Comparison of ENCODE assay signal across 8 mouse cellular contexts in genomic region chr17:27018555-27019196, GRCm38 (mm10). TPM values are rescaled to one million over a fixed set of nuclear protein-coding genes. Genes with fewer than 3 reads are reported as not detected.
DNase-seq lines count a peak whose midpoint lies in the region; ATAC-seq lines count a peak whose summit lies in the region.

No protein-coding gene starts in this region.

- no peak for DNase-seq in kidney, postnatal 25 days
- no peak for DNase-seq in hindbrain, embryonic 11.5 days (ENCODE audit: low spot score)
- DNase-seq in liver, embryonic 11.5 days (ENCODE audit: low spot score): no peak
- DNase-seq in thymus, adult 18-20 months: no peak

- peak overlapping the region; percentile 67 for H3K9ac ChIP-seq in kidney, embryonic 16.5 days (replicated peaks; ENCODE audit: low read length)
- 0 out of 2 replicates have a peak overlapping the region, but pooled peaks have one; percentile 50 for H3K9ac ChIP-seq in hindbrain, embryonic 11.5 days (ENCODE audit: low read depth, low read length)
- peak overlapping the region; percentile 26 for H3K9ac ChIP-seq in liver, embryonic 11.5 days (ENCODE audit: low read depth, low read length)
- H3K9ac ChIP-seq in stomach, embryonic 16.5 days (ENCODE audit: low read length): peak overlapping the region; percentile 79

- 36% methylated on average over 11 of the region's 12 CpGs for WGBS in kidney, embryonic 16.5 days
- 44% methylated on average over 12 of the region's 12 CpGs for WGBS in hindbrain, embryonic 11.5 days
- 47% methylated on average over 12 of the region's 12 CpGs for WGBS in liver, embryonic 11.5 days
- WGBS in stomach, embryonic 16.5 days: 33% methylated on average over 12 of the region's 12 CpGs

- H3K4me1 ChIP-seq in kidney, embryonic 16.5 days (ENCODE audit: insufficient read depth, low read length): peaks cover 6% of the 10 kb centered on the region; the same call in 1 of the 2 replicates
- 0 out of 2 replicates have a peak, but pooled peaks cover 2% of the 10 kb centered on the region for H3K4me1 ChIP-seq in brown adipose tissue, adult 24 weeks (ENCODE audit: control insufficient read depth, insufficient read depth, insufficient read length, low read length)
- peaks cover 3% of the 10 kb centered on the region; the same call in 1 of the 2 replicates for H3K4me1 ChIP-seq in hindbrain, embryonic 11.5 days (replicated peaks; ENCODE audit: control insufficient read depth, insufficient read depth, low read length)
- peaks cover 11% of the 10 kb centered on the region for H3K4me1 ChIP-seq in liver, embryonic 11.5 days (replicated peaks; ENCODE audit: control insufficient read depth, insufficient read depth, low read length)
- H3K4me1 ChIP-seq in stomach, embryonic 16.5 days (ENCODE audit: control insufficient read depth, insufficient read depth, low read length): 0 out of 2 replicates have a peak, but pooled peaks cover 3% of the 10 kb centered on the region

- no peaks in the 10 kb centered on the region for H3K9me3 ChIP-seq in kidney, embryonic 16.5 days (ENCODE audit: low read length)
- H3K9me3 ChIP-seq in hindbrain, embryonic 11.5 days (ENCODE audit: control insufficient read depth, low read length): no peaks in the 10 kb centered on the region
- H3K9me3 ChIP-seq in liver, embryonic 11.5 days (ENCODE audit: control insufficient read depth, low read length): no peaks in the 10 kb centered on the region
- H3K9me3 ChIP-seq in stomach, embryonic 16.5 days (replicated peaks; ENCODE audit: control insufficient read depth, low read length): no peaks in the 10 kb centered on the region

- H3K4me3 ChIP-seq in kidney, embryonic 16.5 days (ENCODE audit: low read length): peak overlapping the region; percentile 55
- H3K4me3 ChIP-seq in brown adipose tissue, adult 24 weeks (ENCODE audit: insufficient read depth, low read depth, low read length): peak overlapping the region; percentile 80
- H3K4me3 ChIP-seq in hindbrain, embryonic 11.5 days (ENCODE audit: low read depth, low read length): peak overlapping the region; percentile 36
- peak overlapping the region; percentile 53 for H3K4me3 ChIP-seq in liver, embryonic 11.5 days (ENCODE audit: low read depth, low read length)
- H3K4me3 ChIP-seq in stomach, embryonic 16.5 days (replicated peaks; ENCODE audit: low read length): peak overlapping the region; percentile 59

- H3K4me2 ChIP-seq in kidney, embryonic 16.5 days (replicated peaks; ENCODE audit: low read depth, low read length): peak overlapping the region; percentile 63
- H3K4me2 ChIP-seq in hindbrain, embryonic 11.5 days (replicated peaks; ENCODE audit: low read depth, low read length): peak overlapping the region; percentile 61
- H3K4me2 ChIP-seq in liver, embryonic 11.5 days: peak overlapping the region; percentile 72
- peak overlapping the region; percentile 84 for H3K4me2 ChIP-seq in stomach, embryonic 16.5 days (ENCODE audit: low read depth, low read length)

- peaks cover 35% of the 10 kb centered on the region for H3K36me3 ChIP-seq in kidney, embryonic 16.5 days (ENCODE audit: insufficient read depth, low read length)
- H3K36me3 ChIP-seq in hindbrain, embryonic 11.5 days (ENCODE audit: control insufficient read depth, insufficient read depth, low read length): 0 out of 2 replicates have a peak, but pooled peaks cover 5% of the 10 kb centered on the region
- H3K36me3 ChIP-seq in liver, embryonic 11.5 days (ENCODE audit: control insufficient read depth, insufficient read depth, low read length): peaks cover 19% of the 10 kb centered on the region; the same call in 1 of the 2 replicates
- peaks cover 8% of the 10 kb centered on the region for H3K36me3 ChIP-seq in stomach, embryonic 16.5 days (ENCODE audit: control insufficient read depth, insufficient read depth, low read length)

- H3K27me3 ChIP-seq in kidney, embryonic 16.5 days (ENCODE audit: insufficient read depth, low read length): no peaks in the 10 kb centered on the region
- H3K27me3 ChIP-seq in hindbrain, embryonic 11.5 days (ENCODE audit: control insufficient read depth, insufficient read depth, low read length): no peaks in the 10 kb centered on the region
- no peaks in the 10 kb centered on the region for H3K27me3 ChIP-seq in liver, embryonic 11.5 days (replicated peaks; ENCODE audit: control insufficient read depth, insufficient read depth, low read length)
- H3K27me3 ChIP-seq in stomach, embryonic 16.5 days (ENCODE audit: control insufficient read depth, insufficient read depth, low read length): no peaks in the 10 kb centered on the region

- H3K27ac ChIP-seq in kidney, embryonic 16.5 days (ENCODE audit: low read length): peak overlapping the region; percentile 29; the same call in 1 of the 2 replicates
- H3K27ac ChIP-seq in brown adipose tissue, adult 24 weeks (replicated peaks; ENCODE audit: low read depth, low read length): peak overlapping the region; percentile 87; the same call in 1 of the 2 replicates
- H3K27ac ChIP-seq in hindbrain, embryonic 11.5 days (ENCODE audit: low read depth, low read length): no peak overlapping the region
- peak overlapping the region; percentile 39 for H3K27ac ChIP-seq in liver, embryonic 11.5 days (ENCODE audit: low read depth, low read length)
- H3K27ac ChIP-seq in stomach, embryonic 16.5 days (ENCODE audit: low read length): no peak overlapping the region; the same call in 1 of the 2 replicates

- ATAC-seq in kidney, embryonic 16.5 days (ENCODE audit: low FRiP score, low TSS enrichment): no peak
- no peak for ATAC-seq in hindbrain, embryonic 11.5 days (ENCODE audit: low FRiP score)
- no peak for ATAC-seq in liver, embryonic 11.5 days (replicated peaks; ENCODE audit: low FRiP score)
- ATAC-seq in stomach, embryonic 16.5 days (ENCODE audit: insufficient read depth, low FRiP score): no peak
- no peak for ATAC-seq in megakaryocyte-erythroid progenitor cell, adult 5-6 weeks (replicated peaks; ENCODE audit: low FRiP score, low TSS enrichment, poor library complexity, severe bottlenecking)

RNA-seq across cellular contexts. Expression of gene Bak1, which starts 10.1 kb away (rescaled TPM):
- 7.4 and 9.5 TPM in 2 replicates for polyA plus RNA-seq in kidney, embryonic 16.5 days (2015; fragmentation: Nextera tagmentation; extraction: Ambion mirVana)
- 29.3 and 35.0 TPM in 2 replicates for polyA plus RNA-seq in brown adipose tissue, adult 24 weeks (2012; ENCODE audit: insufficient read depth, insufficient read length, missing spikeins)
- 7.4 and 9.5 TPM in 2 replicates for polyA plus RNA-seq in hindbrain, embryonic 11.5 days (2014; fragmentation: Nextera tagmentation; extraction: Ambion mirVana)
- 10.8 and 11.3 TPM in 2 replicates for polyA plus RNA-seq in liver, embryonic 11.5 days (2014; fragmentation: Nextera tagmentation; extraction: Ambion mirVana)
- 6.7 and 7.0 TPM in 2 replicates for polyA plus RNA-seq in stomach, embryonic 16.5 days (2015; fragmentation: Nextera tagmentation; extraction: Ambion mirVana)
- 91.5 and 117 TPM in 2 replicates for total RNA-seq in megakaryocyte-erythroid progenitor cell, adult 5-6 weeks (2014; fragmentation: Nextera tagmentation)
- total RNA-seq in megakaryocyte-erythroid progenitor cell, adult 5-6 weeks (2017): 37.5 and 38.6 TPM in 2 replicates

RNA-seq across cellular contexts. Expression of gene Itpr3, which starts 38.4 kb away (rescaled TPM):
- 9.3 and 9.6 TPM in 2 replicates for polyA plus RNA-seq in kidney, embryonic 16.5 days (2015; fragmentation: Nextera tagmentation; extraction: Ambion mirVana)
- polyA plus RNA-seq in brown adipose tissue, adult 24 weeks (2012; ENCODE audit: insufficient read depth, insufficient read length, missing spikeins): 1.2 and 1.3 TPM in 2 replicates
- 1.2 and 1.3 TPM in 2 replicates for polyA plus RNA-seq in hindbrain, embryonic 11.5 days (2014; fragmentation: Nextera tagmentation; extraction: Ambion mirVana)
- 1.8 and 2.0 TPM in 2 replicates for polyA plus RNA-seq in liver, embryonic 11.5 days (2014; fragmentation: Nextera tagmentation; extraction: Ambion mirVana)
- 15.0 and 16.7 TPM in 2 replicates for polyA plus RNA-seq in stomach, embryonic 16.5 days (2015; fragmentation: Nextera tagmentation; extraction: Ambion mirVana)
- total RNA-seq in megakaryocyte-erythroid progenitor cell, adult 5-6 weeks (2014; fragmentation: Nextera tagmentation): 3.0 and 4.2 TPM in 2 replicates
- total RNA-seq in megakaryocyte-erythroid progenitor cell, adult 5-6 weeks (2017): 3.0 and 3.4 TPM in 2 replicates

RNA-seq across cellular contexts. Expression of gene Zbtb9, which starts 45.7 kb away (rescaled TPM):
- polyA plus RNA-seq in kidney, embryonic 16.5 days (2015; fragmentation: Nextera tagmentation; extraction: Ambion mirVana): 19.9 and 20.1 TPM in 2 replicates
- polyA plus RNA-seq in brown adipose tissue, adult 24 weeks (2012; ENCODE audit: insufficient read depth, insufficient read length, missing spikeins): 2.4 and 3.0 TPM in 2 replicates
- 10.5 and 13.2 TPM in 2 replicates for polyA plus RNA-seq in hindbrain, embryonic 11.5 days (2014; fragmentation: Nextera tagmentation; extraction: Ambion mirVana)
- polyA plus RNA-seq in liver, embryonic 11.5 days (2014; fragmentation: Nextera tagmentation; extraction: Ambion mirVana): 9.7 and 9.9 TPM in 2 replicates
- polyA plus RNA-seq in stomach, embryonic 16.5 days (2015; fragmentation: Nextera tagmentation; extraction: Ambion mirVana): 14.1 and 14.8 TPM in 2 replicates
- total RNA-seq in megakaryocyte-erythroid progenitor cell, adult 5-6 weeks (2014; fragmentation: Nextera tagmentation): 5.5 and 14.6 TPM in 2 replicates
- 18.3 and 22.0 TPM in 2 replicates for total RNA-seq in megakaryocyte-erythroid progenitor cell, adult 5-6 weeks (2017)

Comparison
In these comparisons a context has a peak if more than half of its experiments do, and no peak if none do; other contexts are left out.
1. H3K27ac ChIP-seq: peak in kidney, embryonic 16.5 days (single experiment), brown adipose tissue, adult 24 weeks (single experiment) and liver, embryonic 11.5 days (single experiment); none in hindbrain, embryonic 11.5 days (single experiment) and stomach, embryonic 16.5 days (single experiment).
2. H3K9ac ChIP-seq: peak in every context shown above with its lines; median percentile 79 in stomach, embryonic 16.5 days; 67 in kidney, embryonic 16.5 days; 50 in hindbrain, embryonic 11.5 days; 26 in liver, embryonic 11.5 days.
3. Peak in every context shown above with its lines, with median percentiles within 50 percentile points of each other: H3K4me2 ChIP-seq and H3K4me3 ChIP-seq.